Mouse (Mus musculus): ENCODE results near the gene Klhdc8b. TPM values are rescaled to one million over a fixed set of nuclear protein-coding genes. Genes with fewer than 3 reads are reported as not detected.

The Klhdc8b gene
- polyA plus RNA-seq, 1 experiment: 84.2 TPM

- no peak for TF ChIP-seq POLR2A (IDR thresholded peaks at IDR 0.05; ENCODE audit: borderline replicate concordance, extremely low read depth, insufficient read depth, insufficient read length, poor library complexity, severe bottlenecking)
- 0 out of 2 replicates have a peak, but pooled peaks have one; percentile 4 for TF ChIP-seq CTCF (IDR thresholded peaks at IDR 0.05; ENCODE audit: borderline replicate concordance, extremely low read depth, insufficient read depth, insufficient read length)
- DNase-seq (ENCODE audit: low read depth): peak; percentile 93
Measured at GRCm38 (mm10) chr9:108450292-108451169, 10.8 kb downstream of the Klhdc8b start.

GRCm38 (mm10) chr9:108449860-108450259 lies 11.5 kb downstream of the Klhdc8b start:
- TF ChIP-seq POLR2A (IDR thresholded peaks at IDR 0.05; ENCODE audit: borderline replicate concordance, extremely low read depth, insufficient read depth, insufficient read length, poor library complexity, severe bottlenecking) (no peak), CTCF (IDR thresholded peaks at IDR 0.05; ENCODE audit: borderline replicate concordance, extremely low read depth, insufficient read depth, insufficient read length) (no peak)
- DNase-seq (ENCODE audit: low read depth): peak; percentile 94

GRCm38 (mm10) chr9:108445125-108445524 lies 16.3 kb downstream of the Klhdc8b start:
- TF ChIP-seq POLR2A (IDR thresholded peaks at IDR 0.05; ENCODE audit: borderline replicate concordance, extremely low read depth, insufficient read depth, insufficient read length, poor library complexity, severe bottlenecking): no peak
- TF ChIP-seq CTCF (IDR thresholded peaks at IDR 0.05; ENCODE audit: borderline replicate concordance, extremely low read depth, insufficient read depth, insufficient read length): no peak
- DNase-seq (ENCODE audit: low read depth): no peak

- no peak for TF ChIP-seq CTCF (IDR thresholded peaks at IDR 0.05; ENCODE audit: borderline replicate concordance, extremely low read depth, insufficient read depth, insufficient read length)
- TF ChIP-seq POLR2A (IDR thresholded peaks at IDR 0.05; ENCODE audit: borderline replicate concordance, extremely low read depth, insufficient read depth, insufficient read length, poor library complexity, severe bottlenecking): no peak
- DNase-seq (ENCODE audit: low read depth): peak; percentile 84
Measured at GRCm38 (mm10) chr9:108441236-108441919, 20.0 kb downstream of the Klhdc8b start.

GRCm38 (mm10) chr9:108440485-108440884 lies 20.9 kb downstream of the Klhdc8b start:
- no peak for TF ChIP-seq POLR2A (IDR thresholded peaks at IDR 0.05; ENCODE audit: borderline replicate concordance, extremely low read depth, insufficient read depth, insufficient read length, poor library complexity, severe bottlenecking)
- no peak for TF ChIP-seq CTCF (IDR thresholded peaks at IDR 0.05; ENCODE audit: borderline replicate concordance, extremely low read depth, insufficient read depth, insufficient read length)
- no peak for DNase-seq (ENCODE audit: low read depth)

- peak; percentile 69 for DNase-seq (ENCODE audit: low read depth)
- no peak for TF ChIP-seq POLR2A (IDR thresholded peaks at IDR 0.05; ENCODE audit: borderline replicate concordance, extremely low read depth, insufficient read depth, insufficient read length, poor library complexity, severe bottlenecking)
- no peak for TF ChIP-seq CTCF (IDR thresholded peaks at IDR 0.05; ENCODE audit: borderline replicate concordance, extremely low read depth, insufficient read depth, insufficient read length)
Measured at GRCm38 (mm10) chr9:108439176-108439575, 22.2 kb downstream of the Klhdc8b start.

GRCm38 (mm10) chr9:108436182-108436581 lies 25.2 kb downstream of the Klhdc8b start, which contains the start of gene BC048562:
BC048562 (plus strand) TSS chr9:108436482.
- no peak for TF ChIP-seq CTCF (IDR thresholded peaks at IDR 0.05; ENCODE audit: borderline replicate concordance, extremely low read depth, insufficient read depth, insufficient read length)
- TF ChIP-seq POLR2A (IDR thresholded peaks at IDR 0.05; ENCODE audit: borderline replicate concordance, extremely low read depth, insufficient read depth, insufficient read length, poor library complexity, severe bottlenecking): no peak
- DNase-seq (ENCODE audit: low read depth): peak; percentile 56

GRCm38 (mm10) chr9:108431431-108432067 lies 29.8 kb downstream of the Klhdc8b start:
- DNase-seq (ENCODE audit: low read depth): peak; percentile 73

GRCm38 (mm10) chr9:108428384-108428783 lies 33.0 kb downstream of the Klhdc8b start, which contains the start of gene Ccdc36:
Ccdc36 (minus strand) TSS chr9:108428484.
- no peak for DNase-seq (ENCODE audit: low read depth)
- TF ChIP-seq POLR2A (IDR thresholded peaks at IDR 0.05; ENCODE audit: borderline replicate concordance, extremely low read depth, insufficient read depth, insufficient read length, poor library complexity, severe bottlenecking) (no peak), CTCF (IDR thresholded peaks at IDR 0.05; ENCODE audit: borderline replicate concordance, extremely low read depth, insufficient read depth, insufficient read length) (no peak)

More at GRCm38 (mm10) chr9:108431431-108432067, 29.8 kb downstream of the Klhdc8b start:
- TF ChIP-seq POLR2A (IDR thresholded peaks at IDR 0.05; ENCODE audit: borderline replicate concordance, extremely low read depth, insufficient read depth, insufficient read length, poor library complexity, severe bottlenecking) (no peak), CTCF (IDR thresholded peaks at IDR 0.05; ENCODE audit: borderline replicate concordance, extremely low read depth, insufficient read depth, insufficient read length) (no peak)

GRCm38 (mm10) chr9:108412221-108412620 lies 49.2 kb downstream of the Klhdc8b start:
- DNase-seq (ENCODE audit: low read depth): peak; percentile 19
- TF ChIP-seq POLR2A (IDR thresholded peaks at IDR 0.05; ENCODE audit: borderline replicate concordance, extremely low read depth, insufficient read depth, insufficient read length, poor library complexity, severe bottlenecking) (no peak), CTCF (IDR thresholded peaks at IDR 0.05; ENCODE audit: borderline replicate concordance, extremely low read depth, insufficient read depth, insufficient read length) (peak; percentile 20; the same call in 1 of the 2 replicates)
